In genomic region chr12:108206641-108207040, GRCm38 (mm10) we compare ENCODE assay signal across 8 mouse cellular contexts. TPM values are rescaled to one million over a fixed set of nuclear protein-coding genes. Genes with fewer than 3 reads are reported as not detected.
DNase-seq lines count a peak whose midpoint lies in the region; ATAC-seq and TF ChIP-seq lines count a peak whose summit lies in the region.

No protein-coding gene starts in this region.

- TF ChIP-seq POLR2A in CH12.LX (IDR thresholded peaks at IDR 0.05; ENCODE audit: low read depth, low read length), result no peak
- no peak for TF ChIP-seq POLR2A in bone marrow macrophage, adult 2 months (IDR thresholded peaks at IDR 0.05; ENCODE audit: borderline replicate concordance, low read depth, low read length)

- no peak overlapping the region for H3K4me2 ChIP-seq in CH12.LX (ENCODE audit: insufficient read depth, low read depth, poor library complexity, severe bottlenecking)
- H3K4me2 ChIP-seq in embryonic facial prominence, embryonic 15.5 days (replicated peaks), result no peak overlapping the region
- no peak overlapping the region for H3K4me2 ChIP-seq in heart, embryonic 15.5 days
- H3K4me2 ChIP-seq in lung, embryonic 15.5 days, result no peak overlapping the region

- peak; percentile 66 for DNase-seq in CH12.LX (ENCODE audit: extremely low read depth)
- DNase-seq in kidney, postnatal 4 days, result peak; percentile 92
- peak; percentile 75 for DNase-seq in ovary, postnatal 36 days (ENCODE audit: low spot score)
- DNase-seq in thymus, postnatal 25 days, result peak; percentile 69

- in situ Hi-C loops in CH12.LX (cut with MboI; ENCODE audit: low pct_ligation_motif_present, low pct_unique_long_range_greater_than_20kb, low sequenced_read_pairs), result no loop called here

- no peak overlapping the region for H3K27ac ChIP-seq in CH12.LX (ENCODE audit: insufficient read depth, low read depth)
- H3K27ac ChIP-seq in bone marrow macrophage, adult 2 months (ENCODE audit: insufficient read depth, low read depth, low read length), result no peak overlapping the region
- H3K27ac ChIP-seq in embryonic facial prominence, embryonic 15.5 days (replicated peaks), result no peak overlapping the region
- H3K27ac ChIP-seq in heart, embryonic 15.5 days, result no peak overlapping the region
- H3K27ac ChIP-seq in lung, embryonic 15.5 days, result no peak overlapping the region

- peaks cover 22 to 94% of the 10 kb centered on the region in 2 experiments for H3K36me3 ChIP-seq in CH12.LX (replicated peaks in 1 of 2; ENCODE audit: control insufficient read depth in 1 of 2, insufficient read depth in 1 of 2, low read length in 1 of 2)
- H3K36me3 ChIP-seq in embryonic facial prominence, embryonic 15.5 days, result peaks cover 34% of the 10 kb centered on the region
- peaks cover 31% of the 10 kb centered on the region for H3K36me3 ChIP-seq in heart, embryonic 15.5 days
- H3K36me3 ChIP-seq in lung, embryonic 15.5 days, result peaks cover 33% of the 10 kb centered on the region

- TF ChIP-seq EP300 in CH12.LX (IDR thresholded peaks at IDR 0.05; ENCODE audit: low read length), result no peak

- no peaks in the 10 kb centered on the region for H3K79me2 ChIP-seq in CH12.LX (replicated peaks; ENCODE audit: control insufficient read depth, extremely low read depth, insufficient read depth, poor library complexity, severe bottlenecking)

- WGBS in embryonic facial prominence, embryonic 15.5 days, result 7% methylated on average over 5 of the region's 5 CpGs
- WGBS in heart, embryonic 15.5 days, result 7% methylated on average over 5 of the region's 5 CpGs
- whole genome bisulfite sequencing in lung, embryonic 15.5 days, result 11% methylated on average over 5 of the region's 5 CpGs

- TF ChIP-seq RAD21 in CH12.LX (IDR thresholded peaks at IDR 0.05; ENCODE audit: low read depth, low read length), result peak; percentile 57

- no peaks in the 10 kb centered on the region for H3K9me3 ChIP-seq in CH12.LX (replicated peaks; ENCODE audit: low read length)
- no peaks in the 10 kb centered on the region for H3K9me3 ChIP-seq in embryonic facial prominence, embryonic 15.5 days (replicated peaks)
- no peaks in the 10 kb centered on the region for H3K9me3 ChIP-seq in heart, embryonic 15.5 days (replicated peaks)
- no peaks in the 10 kb centered on the region for H3K9me3 ChIP-seq in lung, embryonic 15.5 days

- ATAC-seq in embryonic facial prominence, embryonic 15.5 days (ENCODE audit: insufficient number of reproducible peaks, low FRiP score, low TSS enrichment, low read depth), result 0 out of 2 replicates have a peak, but pooled peaks have one; percentile 48
- ATAC-seq in heart, embryonic 15.5 days (replicated peaks; ENCODE audit: insufficient number of reproducible peaks, insufficient read depth, low FRiP score, low read depth), result peak; percentile 6; the same call in 1 of the 2 replicates
- ATAC-seq in lung, embryonic 15.5 days (ENCODE audit: borderline replicate concordance, extremely low read depth, low FRiP score, low TSS enrichment), result peak; percentile 29; the same call in 1 of the 2 replicates

- peak; percentile 60 to 76 for TF ChIP-seq CTCF in CH12.LX (conservative IDR thresholded peaks at IDR 0.05 in 1 of 2, IDR thresholded peaks at IDR 0.05 in 1 of 2; ENCODE audit: low read depth in 2 of 2, low read length in 2 of 2)
- peak; percentile 91 for TF ChIP-seq CTCF in bone marrow macrophage, adult 2 months (IDR thresholded peaks at IDR 0.05; ENCODE audit: low read depth, low read length)

- dilution Hi-C loops in CH12.LX (cut with MboI; ENCODE audit: extremely low pct_ligation_motif_present, extremely low pct_unique_long_range_greater_than_20kb, low sequenced_read_pairs), result no loop called here

- peaks cover 0 to 16% of the 10 kb centered on the region in 2 experiments; a peak in 2 of 4 replicates for H3K4me1 ChIP-seq in CH12.LX (ENCODE audit: control insufficient read depth in 1 of 2, insufficient read depth in 2 of 2)
- peaks cover under 1% of the 10 kb centered on the region; the same call in 1 of the 2 replicates for H3K4me1 ChIP-seq in bone marrow macrophage, adult 2 months (ENCODE audit: control insufficient read depth, insufficient read depth, low read length)
- H3K4me1 ChIP-seq in embryonic facial prominence, embryonic 15.5 days, result peaks cover 14% of the 10 kb centered on the region
- H3K4me1 ChIP-seq in heart, embryonic 15.5 days (replicated peaks), result peaks cover 16% of the 10 kb centered on the region
- peaks cover 10% of the 10 kb centered on the region for H3K4me1 ChIP-seq in lung, embryonic 15.5 days

- H3K4me3 ChIP-seq in CH12.LX (replicated peaks in 1 of 3; ENCODE audit: low read depth in 2 of 3, low read length in 2 of 3, poor library complexity in 1 of 3), result no peak overlapping the region
- H3K4me3 ChIP-seq in bone marrow macrophage, adult 2 months (ENCODE audit: insufficient read depth, low read length), result no peak overlapping the region
- H3K4me3 ChIP-seq in embryonic facial prominence, embryonic 15.5 days (replicated peaks), result no peak overlapping the region
- H3K4me3 ChIP-seq in heart, embryonic 15.5 days, result no peak overlapping the region
- H3K4me3 ChIP-seq in lung, embryonic 15.5 days, result no peak overlapping the region

- no peak overlapping the region for H3K9ac ChIP-seq in CH12.LX (ENCODE audit: insufficient read depth, low read depth)
- H3K9ac ChIP-seq in embryonic facial prominence, embryonic 15.5 days, result no peak overlapping the region
- H3K9ac ChIP-seq in heart, embryonic 15.5 days, result no peak overlapping the region
- H3K9ac ChIP-seq in lung, embryonic 15.5 days, result no peak overlapping the region

- no peaks in the 10 kb centered on the region for H3K27me3 ChIP-seq in CH12.LX (replicated peaks)
- H3K27me3 ChIP-seq in embryonic facial prominence, embryonic 15.5 days, result no peaks in the 10 kb centered on the region
- H3K27me3 ChIP-seq in heart, embryonic 15.5 days, result no peaks in the 10 kb centered on the region
- H3K27me3 ChIP-seq in lung, embryonic 15.5 days, result no peaks in the 10 kb centered on the region

TF ChIP-seq in CH12.LX, 34 proteins besides CTCF, POLR2A, EP300 and RAD21:
- TF ChIP-seq ZNF384 (IDR thresholded peaks at IDR 0.05; ENCODE audit: low read depth, low read length) (no peak), SMC3 (IDR thresholded peaks at IDR 0.05; ENCODE audit: low read depth, low read length) (peak; percentile 62), ZKSCAN1 (IDR thresholded peaks at IDR 0.05; ENCODE audit: borderline replicate concordance, low read depth, low read length) (no peak)

RNA-seq across cellular contexts. Expression of gene Ccnk, which starts 27.3 kb away (rescaled TPM):
- 8.3 and 10.1 TPM in 2 replicates for total RNA-seq in CH12.LX (2012; rRNA removed)
- total RNA-seq in CH12.LX (2014; rRNA removed), result 5.2 and 9.2 TPM in 2 replicates
- polyA plus RNA-seq in CH12.LX (2012; ENCODE audit: insufficient read length, low read depth), result 51.1 and 66.8 TPM in 2 replicates
- 31.8 and 34.8 TPM in 2 replicates for polyA plus RNA-seq in bone marrow macrophage, adult 2 months (2012; ENCODE audit: insufficient read depth, insufficient read length, missing spikeins)
- polyA plus RNA-seq in embryonic facial prominence, embryonic 15.5 days (2015; fragmentation: Nextera tagmentation; extraction: Ambion mirVana), result 3.4 and 4.2 TPM in 2 replicates
- 1.5 and 2.2 TPM in 2 replicates for polyA plus RNA-seq in heart, embryonic 15.5 days (2015; fragmentation: Nextera tagmentation; extraction: Ambion mirVana)
- 3.0 and 3.3 TPM in 2 replicates for polyA plus RNA-seq in lung, embryonic 15.5 days (2015; fragmentation: Nextera tagmentation; extraction: Ambion mirVana)

RNA-seq across cellular contexts. Expression of gene Setd3, which starts 27.5 kb away (rescaled TPM):
- 44.2 and 44.3 TPM in 2 replicates for total RNA-seq in CH12.LX (2012; rRNA removed)
- total RNA-seq in CH12.LX (2014; rRNA removed), result 65.9 and 76.2 TPM in 2 replicates
- polyA plus RNA-seq in CH12.LX (2012; ENCODE audit: insufficient read length, low read depth), result 55.8 and 60.2 TPM in 2 replicates
- polyA plus RNA-seq in bone marrow macrophage, adult 2 months (2012; ENCODE audit: insufficient read depth, insufficient read length, missing spikeins), result 75.8 and 82.8 TPM in 2 replicates
- 85.5 and 86.0 TPM in 2 replicates for polyA plus RNA-seq in embryonic facial prominence, embryonic 15.5 days (2015; fragmentation: Nextera tagmentation; extraction: Ambion mirVana)
- 70.6 and 74.4 TPM in 2 replicates for polyA plus RNA-seq in heart, embryonic 15.5 days (2015; fragmentation: Nextera tagmentation; extraction: Ambion mirVana)
- polyA plus RNA-seq in lung, embryonic 15.5 days (2015; fragmentation: Nextera tagmentation; extraction: Ambion mirVana), result 84.3 and 87.2 TPM in 2 replicates
